Mouse (Mus musculus) adrenal gland, adult 8-10 months (tissue): Measurements from ENCODE around the gene Fkbp10. TPM values are rescaled to one million over a fixed set of nuclear protein-coding genes. Genes with fewer than 3 reads are reported as not detected.

Source experiments
- DNase-seq: peaks from one replicate; pipeline ENCODE4 v3.0.0; 2022
- total RNA-seq, 4 experiments: library from RNA; stranded (reverse); gene quantifications; 2 replicates each; pipeline ENCODE4 v1.2.4; 2022

Gene Fkbp10
- total RNA-seq, 4 experiments from 2014 or later: 15.4 to 57.8 (median 31.3) TPM

DNA sequence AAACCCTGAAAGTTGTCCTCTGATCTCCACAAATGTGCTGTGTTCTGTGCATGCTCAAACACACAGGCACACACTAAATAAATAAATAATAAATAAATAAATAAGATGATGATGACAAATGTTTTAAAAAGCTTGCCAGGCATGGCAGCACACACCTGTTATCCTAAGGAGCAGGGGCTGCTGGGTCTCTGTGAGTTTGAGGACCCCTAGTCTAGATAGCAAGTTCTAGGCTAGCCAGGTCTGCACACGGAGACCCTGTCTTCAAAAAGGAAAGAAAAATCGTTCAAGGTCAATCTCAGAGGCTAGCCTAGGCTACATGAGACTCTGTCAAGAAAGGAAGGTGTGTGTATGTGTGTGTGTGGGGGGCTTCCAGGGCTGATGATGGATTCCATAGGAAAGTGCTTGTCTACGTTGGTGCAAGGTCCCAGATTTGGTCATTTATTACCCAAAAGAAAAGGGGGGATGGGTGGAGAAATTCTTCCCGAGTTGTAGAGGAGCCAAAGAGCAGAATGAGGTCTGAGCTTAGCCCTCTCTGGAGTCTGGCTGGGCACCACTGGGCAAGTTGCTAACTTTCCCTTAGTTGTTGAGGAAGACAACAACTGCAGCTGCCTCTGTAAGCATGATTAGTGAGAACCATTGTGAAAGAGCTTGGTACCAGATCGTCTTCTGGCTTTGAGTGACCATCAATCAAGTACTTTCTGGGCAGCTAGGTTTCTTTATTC, 21.0 kb upstream of the Fkbp10 start:
- DNase-seq: no peak

GRCm38 (mm10) chr11:100395200-100395599, 20.3 kb upstream of the Fkbp10 start:
- peak; percentile 82 for DNase-seq

- DNase-seq: no peak
Measured at GRCm38 (mm10) chr11:100395861-100396631, 19.5 kb upstream of the Fkbp10 start.

DNA sequence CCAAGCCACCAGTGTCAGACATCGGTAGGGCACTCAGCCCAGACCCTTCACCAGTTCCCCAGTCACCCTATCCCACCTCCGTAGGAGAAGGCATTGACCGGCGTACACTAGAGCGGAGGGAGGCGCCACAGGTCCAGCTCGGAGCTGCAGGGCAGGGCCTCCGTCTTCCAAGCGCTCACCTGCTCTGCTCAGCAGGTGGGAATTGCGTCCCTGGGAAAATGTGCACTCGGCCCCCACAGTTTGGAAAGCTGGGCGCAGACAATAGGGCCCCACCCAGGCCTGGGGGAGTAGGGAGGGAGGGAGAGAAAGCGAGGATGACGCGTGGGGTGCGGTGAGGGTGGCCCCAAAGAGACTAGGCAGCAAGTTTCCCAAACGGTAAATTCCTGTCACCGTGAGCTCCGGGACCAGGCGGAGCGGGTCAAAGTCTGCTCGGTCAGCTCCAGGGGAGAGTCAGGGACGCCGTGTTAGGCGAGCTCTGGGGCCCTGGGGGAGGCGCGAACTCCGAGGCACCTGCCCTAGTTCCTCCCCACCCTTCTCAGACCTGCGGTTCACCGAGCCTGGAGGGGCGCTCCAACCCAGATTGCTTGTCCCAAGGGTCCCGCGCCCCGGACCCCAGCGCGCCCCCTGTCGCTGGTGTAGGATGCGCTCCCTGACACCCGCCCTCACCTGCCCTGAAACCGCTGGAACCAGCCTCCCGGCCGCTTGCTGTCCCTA, 18.5 kb upstream of the Fkbp10 start:
- no peak for DNase-seq

GRCm38 (mm10) chr11:100397600-100398389, 17.7 kb upstream of the Fkbp10 start, which contains the start of gene Jup:
TSS of gene Jup (minus strand) at chr11:100397763.
- DNase-seq: peak; percentile 100

DNA sequence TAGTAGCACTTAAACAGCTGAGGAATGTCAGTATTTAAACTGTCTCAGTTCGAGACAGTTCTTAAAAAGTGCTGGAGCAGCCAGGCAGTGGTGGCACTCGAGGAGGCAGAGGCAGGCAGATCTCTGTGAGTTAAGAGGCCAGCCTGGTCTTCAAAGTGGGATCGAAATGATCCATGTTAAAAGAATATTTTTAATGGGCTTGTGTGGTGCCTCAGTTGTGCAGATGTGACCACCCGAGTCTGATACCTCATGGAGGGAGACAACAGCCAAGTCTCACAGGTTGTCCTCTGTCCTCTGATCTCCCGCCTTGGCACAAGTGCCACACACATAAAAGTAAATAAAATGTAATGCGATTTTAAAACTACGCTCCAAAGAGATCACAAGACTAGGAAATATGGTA, 17.0 kb upstream of the Fkbp10 start:
- no peak for DNase-seq

GRCm38 (mm10) chr11:100399320-100399719, 16.2 kb upstream of the Fkbp10 start:
- DNase-seq: no peak

DNA sequence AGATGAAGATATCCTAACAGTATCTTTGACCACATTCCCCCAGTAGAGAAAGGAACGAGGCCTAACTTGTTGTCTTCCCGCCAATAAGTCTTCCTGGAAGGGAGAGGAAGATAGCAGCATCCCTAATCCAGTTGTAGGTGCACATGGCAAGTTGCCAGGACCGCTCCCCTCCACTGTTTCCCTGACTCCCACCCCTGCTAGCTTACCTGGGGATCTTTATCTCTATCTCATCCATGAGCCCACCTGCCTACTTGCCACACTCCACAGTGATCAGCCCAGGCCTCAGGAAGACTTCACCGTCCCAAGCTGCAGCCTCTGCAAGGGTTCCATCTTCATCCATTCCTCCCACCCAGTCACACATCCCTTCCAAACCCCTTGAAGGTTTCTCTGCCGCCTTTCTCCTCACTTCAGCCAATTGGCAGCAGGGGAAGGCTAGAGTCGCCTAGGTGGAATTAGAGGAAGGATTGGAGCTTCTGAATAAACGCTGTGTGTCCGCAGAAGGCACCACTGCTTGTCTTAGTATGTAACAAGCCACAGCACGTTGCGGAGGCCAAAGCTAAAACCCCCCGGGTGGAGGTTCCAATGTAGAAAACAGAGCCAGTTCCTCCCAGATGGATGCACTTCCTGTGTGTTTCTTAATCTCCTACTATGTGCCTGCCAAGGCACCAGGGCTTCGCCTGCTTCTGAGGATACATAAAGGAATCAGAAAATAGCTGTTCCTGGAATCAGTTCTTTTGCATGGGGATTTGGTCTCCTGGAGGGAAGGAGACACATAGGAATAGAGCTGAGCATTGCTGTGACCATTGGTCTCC, 15.6 kb upstream of the Fkbp10 start:
- DNase-seq: no peak

GRCm38 (mm10) chr11:100400842-100401241, 14.7 kb upstream of the Fkbp10 start:
- DNase-seq: no peak

DNA sequence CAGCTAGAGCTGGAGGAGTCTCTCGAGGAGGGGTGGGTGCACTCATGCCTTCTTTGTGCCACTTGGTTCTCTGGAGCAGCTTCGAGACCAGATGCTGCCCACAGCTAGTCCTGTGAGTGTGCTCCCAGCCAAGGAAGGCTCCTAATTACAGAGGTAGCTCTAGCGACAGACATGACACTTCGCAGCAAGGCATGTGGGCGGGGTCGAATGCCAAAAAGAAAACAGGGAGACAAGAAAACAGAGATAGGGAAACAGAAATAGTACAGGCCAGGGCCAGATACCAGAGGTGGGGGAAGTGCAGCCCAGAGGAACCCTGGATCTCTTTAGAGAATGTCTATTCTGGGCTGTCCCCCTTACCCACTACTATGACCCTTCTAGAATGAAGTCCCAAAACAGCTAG, 13.3 kb upstream of the Fkbp10 start:
- no peak for DNase-seq

- no peak for DNase-seq
Measured at GRCm38 (mm10) chr11:100402682-100403081, 12.8 kb upstream of the Fkbp10 start.

GRCm38 (mm10) chr11:100403445-100404134, 11.9 kb upstream of the Fkbp10 start:
- DNase-seq: no peak

GRCm38 (mm10) chr11:100404456-100405074, 10.9 kb upstream of the Fkbp10 start:
- DNase-seq: no peak

DNA sequence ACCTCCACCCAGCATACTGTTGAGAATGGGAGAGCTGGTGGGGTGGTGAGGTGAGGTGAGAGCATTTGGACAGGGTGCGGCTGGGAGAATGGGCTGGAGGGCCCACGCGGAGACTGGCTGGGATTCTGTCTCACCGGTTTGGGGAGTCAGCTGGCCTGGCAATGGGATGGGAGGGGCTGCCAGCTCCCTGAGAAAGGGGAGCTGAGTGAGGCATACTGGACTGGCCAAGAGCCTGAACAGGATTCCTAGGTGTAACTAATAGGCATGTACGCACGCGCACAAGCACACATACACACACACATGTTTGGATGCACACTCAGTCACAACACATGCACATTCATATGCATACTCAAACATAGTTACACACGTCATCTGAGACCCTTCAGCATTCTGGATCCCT, 9.2 kb upstream of the Fkbp10 start:
- no peak for DNase-seq

- no peak for DNase-seq
Measured at GRCm38 (mm10) chr11:100406995-100407705, 8.3 kb upstream of the Fkbp10 start.

DNA sequence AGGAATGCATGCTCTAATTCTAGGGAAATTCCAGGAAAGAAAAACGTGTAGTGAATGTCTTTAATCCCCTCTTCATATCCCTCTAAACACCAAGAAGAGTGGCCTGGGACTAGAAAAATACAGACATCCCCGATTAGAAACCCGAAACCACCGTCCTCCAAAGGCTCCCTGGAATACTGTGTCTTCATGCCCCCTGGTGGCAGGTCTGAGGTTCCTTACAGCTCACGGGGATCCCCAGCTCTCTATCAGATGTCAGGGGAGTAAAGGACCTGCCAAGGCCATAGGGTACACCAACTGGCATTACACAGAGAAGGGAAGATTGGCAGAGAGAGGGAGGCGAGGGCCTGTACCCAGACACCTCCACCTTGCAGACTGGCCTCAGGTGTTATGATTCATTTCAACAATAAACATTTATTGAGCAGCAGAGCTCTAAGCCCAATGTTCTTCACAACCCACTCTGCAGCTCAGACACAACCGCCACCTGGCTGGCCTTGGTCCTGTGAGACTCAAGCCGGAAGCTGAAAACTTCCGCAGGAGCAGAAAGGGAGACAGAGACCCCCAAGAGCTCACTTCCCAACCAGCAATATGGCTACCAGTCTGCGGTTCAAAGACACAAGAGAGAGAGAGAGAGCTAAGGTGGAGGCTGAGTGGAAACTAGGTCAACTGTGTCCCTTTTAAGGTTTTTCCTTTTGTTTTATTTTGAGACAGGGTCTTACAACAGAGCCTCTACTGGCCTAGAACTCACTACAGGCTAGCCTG, 7.2 kb upstream of the Fkbp10 start:
- DNase-seq: no peak

- DNase-seq: no peak
Measured at GRCm38 (mm10) chr11:100408835-100409462, 6.5 kb upstream of the Fkbp10 start.

GRCm38 (mm10) chr11:100409686-100410085, 5.8 kb upstream of the Fkbp10 start:
- no peak for DNase-seq
